Mouse (Mus musculus) midbrain, embryonic 11.5 days (tissue): ENCODE measurements at regions not wholly inside any gene's neighbourhood (a gene's known extent, or its start where the extent isn't known, plus 50 kb on each side); places are given as distances from the start of the nearest gene placed in this dataset.

Source experiments
- ATAC-seq: fragments of 200-750 bp; cut with Nextera tagmentation; 2 replicates; pipeline ENCODE4 v1.8.0; 2017; ENCODE audit warnings: moderate TSS enrichment, moderate library complexity; ENCODE audit not compliant: low FRiP score
- DNase-seq: peaks from one replicate; pipeline ENCODE4 v3.0.0; 2015; ENCODE audit warnings: low spot score; ENCODE audit errors: missing footprints
- H3K27ac ChIP-seq: fragments of 300-500 bp; sonication (generic); 2 replicates; pipeline ENCODE4 v1.5.1; 2014; ENCODE audit warnings: low read depth, low read length
- H3K27me3 ChIP-seq: fragments of 300-500 bp; sonication (generic); 2 replicates; pipeline ENCODE4 v1.6.1; 2014; ENCODE audit warnings: mild to moderate bottlenecking, low read length, moderate library complexity, mixed read lengths; ENCODE audit not compliant: control insufficient read depth, insufficient read depth
- H3K36me3 ChIP-seq: fragments of 300-500 bp; sonication (generic); 2 replicates; pipeline ENCODE4 v1.6.1; 2014; ENCODE audit warnings: mild to moderate bottlenecking, low read length, moderate library complexity, mixed read lengths; ENCODE audit not compliant: control insufficient read depth, insufficient read depth
- H3K4me1 ChIP-seq: fragments of 300-500 bp; sonication (generic); 2 replicates; pipeline ENCODE4 v1.6.1; 2014; ENCODE audit warnings: low read length; ENCODE audit not compliant: control insufficient read depth, insufficient read depth
- H3K4me2 ChIP-seq: fragments of 300-500 bp; sonication (generic); 2 replicates; pipeline ENCODE4 v1.6.1; 2014; ENCODE audit warnings: mild to moderate bottlenecking, moderate library complexity
- H3K4me3 ChIP-seq: fragments of 300-500 bp; sonication (generic); 2 replicates; pipeline ENCODE4 v1.5.1; 2014; ENCODE audit warnings: low read depth, low read length
- H3K9ac ChIP-seq: fragments of 300-500 bp; sonication (generic); 2 replicates; pipeline ENCODE4 v1.6.1; 2014; ENCODE audit warnings: low read length
- H3K9me3 ChIP-seq: fragments of 300-500 bp; sonication (generic); 2 replicates; pipeline ENCODE4 v1.6.1; 2016; ENCODE audit warnings: low read length; ENCODE audit not compliant: control insufficient read depth
- WGBS: fragments of 180-500 bp; shearing (Covaris S2); extraction: QIAGEN DNeasy Blood & Tissue Kit; methylation state at CpG from one replicate; pipeline ENCODE4 v1.1.7; 2014; 5-methylcytosine and 5-hydroxymethylcytosine counted together

DNA sequence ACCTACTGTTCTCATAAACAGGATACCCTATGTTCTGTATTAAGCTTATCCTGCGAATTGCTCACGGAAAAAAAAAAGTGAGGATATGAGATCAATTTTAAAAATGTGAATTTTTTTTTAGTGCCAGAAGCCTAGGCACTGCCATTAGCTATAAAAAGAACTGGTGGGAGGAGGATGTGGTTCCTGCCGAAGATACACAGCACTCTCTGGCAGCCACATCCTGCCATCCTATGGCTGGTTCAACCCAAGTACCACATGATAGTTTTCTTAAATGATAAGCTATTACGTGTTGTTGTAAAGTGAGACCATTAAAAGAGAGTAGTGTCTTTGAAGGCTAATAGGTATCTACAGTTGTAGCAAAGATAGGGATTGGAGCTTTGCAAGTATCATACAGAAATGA, 58.2 kb upstream of the Ppp3ca start:
- Histone ChIP-seq H3K9me3 (no peaks in the 10 kb centered on the region), H3K9ac (no peak overlapping the region), H3K4me2 (no peak overlapping the region), H3K36me3 (no peaks in the 10 kb centered on the region), H3K27ac (no peak overlapping the region), H3K27me3 (no peaks in the 10 kb centered on the region), H3K4me1 (no peaks in the 10 kb centered on the region; the same call in 1 of the 2 replicates), H3K4me3 (no peak overlapping the region)
- ATAC-seq (no peak), DNase-seq (no peak)
- WGBS = 85% methylated on average over 4 of the region's 4 CpGs

DNA sequence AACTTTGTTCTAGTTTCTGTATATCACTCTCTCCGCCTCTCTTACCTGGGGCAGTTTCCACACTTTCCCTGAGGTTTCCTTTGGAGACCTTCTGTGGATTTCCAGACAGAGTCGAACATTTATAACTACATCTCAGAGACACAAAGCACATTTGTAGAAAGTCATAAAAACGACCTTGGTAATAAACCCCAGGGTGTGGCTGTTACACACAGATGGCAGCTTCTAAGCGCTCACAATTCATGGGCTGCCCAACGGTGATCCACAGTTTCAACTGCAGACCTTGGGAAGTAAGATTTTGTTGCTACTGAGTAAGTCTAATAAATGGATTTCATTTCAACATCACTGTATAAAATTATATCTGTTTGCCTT, 59.4 kb upstream of the Ppp3ca start:
- no peak overlapping the region for H3K27ac ChIP-seq
- H3K36me3 ChIP-seq = no peaks in the 10 kb centered on the region
- ATAC-seq (no peak), DNase-seq (no peak)
- no peak overlapping the region for H3K4me2 ChIP-seq
- H3K9me3 ChIP-seq = no peaks in the 10 kb centered on the region
- H3K9ac ChIP-seq = no peak overlapping the region
- no peak overlapping the region for H3K4me3 ChIP-seq
- no peaks in the 10 kb centered on the region for H3K27me3 ChIP-seq
- H3K4me1 ChIP-seq = no peaks in the 10 kb centered on the region; the same call in 1 of the 2 replicates
- WGBS = 78% methylated on average over 5 of the region's 5 CpGs

DNA sequence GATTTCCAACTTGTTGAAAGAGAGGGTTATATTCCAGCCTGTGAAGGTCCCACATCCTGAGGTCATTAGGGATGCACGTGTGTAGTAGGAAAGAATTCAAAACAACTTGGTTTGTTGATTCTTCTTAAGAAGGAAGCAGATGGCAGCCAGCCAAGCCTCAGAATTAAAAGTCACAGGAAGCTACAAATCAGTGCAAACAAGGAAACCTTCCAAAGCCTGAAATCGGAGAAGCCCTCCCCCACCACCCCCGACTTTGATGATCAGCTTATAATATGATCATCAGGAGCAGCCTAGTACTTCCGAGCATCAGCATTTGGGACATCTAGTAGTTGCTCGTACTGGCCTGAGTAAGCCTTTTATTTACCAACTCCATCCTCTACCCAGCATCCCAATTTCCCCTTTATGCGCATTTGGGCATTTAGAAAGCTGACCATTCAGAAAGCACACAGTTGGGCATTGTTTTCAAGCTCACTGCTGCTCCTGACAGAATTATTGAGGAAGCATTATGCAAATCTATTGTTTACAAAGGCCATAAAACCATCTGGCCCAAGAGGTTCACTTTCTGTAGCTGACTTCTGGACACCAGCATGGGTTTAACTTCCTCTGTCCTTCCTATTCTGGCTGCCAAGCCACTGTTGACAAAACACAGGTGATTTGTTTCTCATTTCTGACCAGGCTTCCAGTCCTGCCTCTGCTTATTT, 59.9 kb upstream of the Ppp3ca start:
- H3K4me2 ChIP-seq = no peak overlapping the region
- WGBS = 58% methylated on average over 6 of the region's 6 CpGs
- no peaks in the 10 kb centered on the region for H3K9me3 ChIP-seq
- no peak overlapping the region for H3K9ac ChIP-seq
- no peak overlapping the region for H3K27ac ChIP-seq
- ATAC-seq (peak; percentile 75), DNase-seq (no peak)
- H3K27me3 ChIP-seq = no peaks in the 10 kb centered on the region
- no peaks in the 10 kb centered on the region for H3K36me3 ChIP-seq
- no peak overlapping the region for H3K4me3 ChIP-seq
- no peaks in the 10 kb centered on the region; the same call in 1 of the 2 replicates for H3K4me1 ChIP-seq

DNA sequence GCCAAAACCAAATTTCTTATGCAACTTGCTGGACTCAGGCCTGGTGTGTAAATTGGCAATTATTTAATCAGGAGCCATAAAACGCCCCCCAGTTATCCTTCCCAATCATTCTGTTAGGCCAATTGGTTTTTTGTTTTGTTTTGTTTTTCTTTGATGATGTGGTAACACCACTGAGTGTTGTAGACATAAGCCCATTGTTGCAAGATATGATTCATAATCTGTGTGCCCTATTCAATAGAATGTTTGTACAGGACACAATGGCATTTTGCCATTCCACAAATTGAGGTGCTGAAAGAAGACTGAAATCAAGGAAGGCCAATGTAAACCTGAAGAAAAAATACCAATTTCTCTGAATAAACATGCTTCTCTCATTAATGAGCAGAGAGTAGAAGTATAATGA, 68.2 kb upstream of the Ppp3ca start:
- no peaks in the 10 kb centered on the region for H3K36me3 ChIP-seq
- H3K27ac ChIP-seq = no peak overlapping the region
- no peaks in the 10 kb centered on the region for H3K9me3 ChIP-seq
- H3K4me3 ChIP-seq = no peak overlapping the region
- H3K9ac ChIP-seq = no peak overlapping the region
- ATAC-seq = no peak
- H3K27me3 ChIP-seq = no peaks in the 10 kb centered on the region
- WGBS = 79% methylated on average over 1 of the region's 1 CpGs
- no peak for DNase-seq
- no peak overlapping the region for H3K4me2 ChIP-seq
- no peaks in the 10 kb centered on the region for H3K4me1 ChIP-seq

DNA sequence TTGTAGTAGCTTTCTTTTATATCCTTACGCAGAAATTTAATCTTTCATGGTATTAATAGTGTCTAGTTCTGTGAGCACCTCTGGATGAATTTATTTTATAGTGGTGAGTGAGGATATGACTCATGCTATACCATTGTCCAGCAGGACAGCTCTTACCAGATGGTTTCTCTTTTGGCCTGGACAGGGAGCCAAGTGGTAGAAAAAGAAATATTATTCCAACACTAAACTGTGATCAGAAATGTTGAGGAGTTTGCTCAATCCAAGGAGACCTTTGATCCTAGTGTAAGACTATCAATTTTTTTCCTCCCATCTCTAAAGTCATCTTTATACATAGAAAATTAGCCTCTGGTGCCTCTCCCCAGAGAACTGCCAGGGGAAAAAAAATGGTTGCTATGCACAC, 86.0 kb upstream of the Ppp3ca start:
- WGBS = 96% methylated on average over 1 of the region's 1 CpGs
- H3K4me2 ChIP-seq = no peak overlapping the region
- DNase-seq (no peak), ATAC-seq (no peak)
- H3K4me1 ChIP-seq = no peaks in the 10 kb centered on the region
- no peak overlapping the region for H3K9ac ChIP-seq
- no peaks in the 10 kb centered on the region for H3K36me3 ChIP-seq
- H3K27me3 ChIP-seq = no peaks in the 10 kb centered on the region
- H3K4me3 ChIP-seq = no peak overlapping the region
- H3K27ac ChIP-seq = no peak overlapping the region
- H3K9me3 ChIP-seq = no peaks in the 10 kb centered on the region

DNA sequence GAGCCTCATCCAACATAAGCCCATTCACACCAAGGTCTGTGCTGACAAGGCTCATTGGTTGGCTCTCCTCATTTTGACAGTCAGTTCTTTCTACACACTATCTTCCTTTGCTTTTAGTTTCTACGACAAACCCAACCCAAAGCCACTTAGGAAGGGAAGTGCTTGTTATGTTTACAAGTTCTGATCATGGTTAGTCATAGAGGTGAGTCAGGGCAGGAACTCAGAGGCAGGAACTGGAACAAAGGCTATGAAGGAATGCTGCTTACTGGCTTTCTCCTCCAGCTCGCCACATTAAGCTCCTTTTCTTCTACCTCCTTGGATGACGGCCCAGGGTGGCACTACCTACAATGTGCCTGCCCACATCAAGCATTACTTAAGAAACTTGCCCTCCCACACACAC, 91.9 kb upstream of the Ppp3ca start:
- DNase-seq = no peak
- no peak overlapping the region for H3K4me3 ChIP-seq
- no peaks in the 10 kb centered on the region for H3K36me3 ChIP-seq
- no peak for ATAC-seq
- 75% methylated on average over 3 of the region's 3 CpGs for WGBS
- H3K27me3 ChIP-seq = no peaks in the 10 kb centered on the region
- no peaks in the 10 kb centered on the region for H3K4me1 ChIP-seq
- no peak overlapping the region for H3K27ac ChIP-seq
- H3K4me2 ChIP-seq = no peak overlapping the region
- H3K9me3 ChIP-seq = no peaks in the 10 kb centered on the region
- no peak overlapping the region for H3K9ac ChIP-seq

DNA sequence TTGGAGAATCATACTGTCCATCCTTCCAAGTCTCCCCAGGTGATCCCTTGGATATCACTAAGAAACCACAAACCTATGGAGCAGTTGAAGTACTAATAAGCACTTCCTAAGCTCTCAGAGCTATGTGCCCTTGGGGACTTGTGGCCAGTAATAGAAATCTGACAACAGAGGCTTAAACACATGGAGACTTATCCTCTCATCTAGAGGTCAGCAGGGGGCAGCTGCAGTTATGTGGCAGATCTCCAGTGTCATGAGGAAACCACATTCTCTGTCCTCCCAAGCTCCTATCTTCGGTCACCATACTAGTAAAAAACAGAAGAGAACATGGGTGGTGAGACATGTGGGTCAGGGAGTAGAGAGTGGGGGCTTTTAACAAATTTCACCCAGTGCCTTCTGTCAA, 99.4 kb upstream of the Ppp3ca start:
- ATAC-seq = no peak
- Histone ChIP-seq H3K4me1 (no peaks in the 10 kb centered on the region), H3K27me3 (no peaks in the 10 kb centered on the region), H3K4me3 (no peak overlapping the region), H3K9me3 (no peaks in the 10 kb centered on the region), H3K4me2 (no peak overlapping the region), H3K9ac (no peak overlapping the region), H3K27ac (no peak overlapping the region), H3K36me3 (no peaks in the 10 kb centered on the region)
- no peak for DNase-seq
- WGBS = 87% methylated on average over 1 of the region's 1 CpGs

DNA sequence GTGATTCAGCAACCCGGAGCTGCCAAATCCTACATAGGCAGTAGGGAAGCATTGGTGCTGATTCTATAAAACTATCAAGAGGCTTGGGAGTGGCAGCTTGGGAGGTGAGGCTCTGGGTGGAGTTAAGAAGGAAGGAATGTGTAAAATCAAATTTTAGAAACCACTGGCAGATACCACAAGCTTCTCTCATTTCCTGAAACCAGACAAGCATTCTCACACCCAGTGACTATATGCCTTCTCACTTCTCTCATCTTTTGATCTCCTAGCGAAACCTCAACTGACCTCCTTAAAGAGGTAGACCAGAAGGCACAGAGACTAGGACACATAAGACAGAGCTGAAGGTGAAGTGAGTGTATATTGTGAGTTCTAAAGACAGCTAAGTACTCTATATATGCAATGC, 113.4 kb upstream of the Ppp3ca start:
- Histone ChIP-seq H3K27ac (no peak overlapping the region), H3K36me3 (no peaks in the 10 kb centered on the region), H3K9me3 (no peaks in the 10 kb centered on the region), H3K4me1 (no peaks in the 10 kb centered on the region), H3K27me3 (no peaks in the 10 kb centered on the region), H3K4me3 (no peak overlapping the region), H3K9ac (no peak overlapping the region), H3K4me2 (no peak overlapping the region)
- 84% methylated on average over 2 of the region's 2 CpGs for WGBS
- DNase-seq (no peak), ATAC-seq (no peak)

DNA sequence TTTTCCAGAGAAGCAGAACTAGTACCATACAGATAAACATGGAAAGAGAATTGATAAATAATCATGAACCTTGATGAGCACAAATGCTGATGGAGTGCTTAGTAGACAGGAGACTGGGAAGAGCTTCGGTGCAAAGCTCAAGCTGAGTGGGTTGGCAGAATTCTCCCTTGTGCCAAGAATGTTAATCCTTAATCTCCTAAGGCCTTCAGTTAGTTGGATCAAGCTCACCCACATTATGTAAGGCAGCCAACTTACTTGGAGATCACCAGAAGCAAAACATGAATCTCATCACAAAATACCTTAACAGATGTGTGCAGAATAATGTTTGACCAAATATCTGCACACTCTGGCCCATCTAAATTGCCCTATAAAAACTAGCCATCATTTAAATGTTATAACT, 120.5 kb upstream of the Ppp3ca start:
- H3K4me1 ChIP-seq = no peaks in the 10 kb centered on the region
- H3K27me3 ChIP-seq = no peaks in the 10 kb centered on the region
- no peaks in the 10 kb centered on the region for H3K9me3 ChIP-seq
- no peak overlapping the region for H3K4me3 ChIP-seq
- H3K36me3 ChIP-seq = no peaks in the 10 kb centered on the region
- WGBS = 59% methylated on average over 1 of the region's 1 CpGs
- no peak overlapping the region for H3K9ac ChIP-seq
- ATAC-seq = no peak
- no peak overlapping the region for H3K4me2 ChIP-seq
- H3K27ac ChIP-seq = no peak overlapping the region
- DNase-seq = no peak
